Mouse (Mus musculus) brain, embryonic 14.5 days (tissue): ENCODE measurements around the gene Fam189a2. TPM values are rescaled to one million over a fixed set of nuclear protein-coding genes. Genes with fewer than 3 reads are reported as not detected.

ENCODE experiments used
- DNase-seq: peaks from one replicate; pipeline ENCODE4 v3.0.0-alpha.2; 2011; ENCODE audit warnings: low read depth
- CTCF ChIP-seq: fragments of 200-500 bp; IDR thresholded peaks from 2 replicates; pipeline ENCODE4 v1.5.1; 2012; ENCODE audit warnings: inconsistent platforms, mild to moderate bottlenecking, moderate library complexity, borderline replicate concordance; ENCODE audit not compliant: insufficient read depth, insufficient read length; ENCODE audit errors: extremely low read depth
- POLR2A ChIP-seq: fragments of 200-500 bp; IDR thresholded peaks from 2 replicates; pipeline ENCODE4 v1.6.1; 2012; ENCODE audit warnings: mild to moderate bottlenecking, inconsistent platforms, borderline replicate concordance; ENCODE audit not compliant: poor library complexity, insufficient read depth, insufficient read length, severe bottlenecking; ENCODE audit errors: extremely low read depth
- polyA plus RNA-seq: library from polyadenylated mRNA; depleted of rRNA; stranded (reverse); fragments of >200 nt; gene quantifications from 2 replicates; pipeline ENCODE4 v1.2.3, GENCODE M21; 2012; rRNA removed

Gene Fam189a2
- polyA plus RNA-seq, 1 experiment: 15.8 TPM

GRCm38 (mm10) chr19:23942886-23943285 is 87.9 kb downstream of the Fam189a2 start:
- DNase-seq: no peak
- TF ChIP-seq CTCF (no peak), POLR2A (no peak)

- TF ChIP-seq POLR2A (no peak), CTCF (no peak)
- peak; percentile 74 for DNase-seq
Observed at GRCm38 (mm10) chr19:23941422-23941949, 89.3 kb downstream of the Fam189a2 start.

- no peak for DNase-seq
- no peak for TF ChIP-seq POLR2A
- no peak for TF ChIP-seq CTCF
Observed at GRCm38 (mm10) chr19:23930826-23931225, 100.0 kb downstream of the Fam189a2 start.

- no peak for TF ChIP-seq POLR2A
- no peak for TF ChIP-seq CTCF
Observed at GRCm38 (mm10) chr19:23925541-23925940, 105.3 kb downstream of the Fam189a2 start.

GRCm38 (mm10) chr19:23924791-23925190 is 106.0 kb downstream of the Fam189a2 start:
- no peak for DNase-seq
- TF ChIP-seq POLR2A: no peak
- TF ChIP-seq CTCF: no peak

More at GRCm38 (mm10) chr19:23925541-23925940, 105.3 kb downstream of the Fam189a2 start:
- DNase-seq: no peak

GRCm38 (mm10) chr19:23924057-23924456 is 106.8 kb downstream of the Fam189a2 start:
- TF ChIP-seq CTCF (no peak), POLR2A (no peak)
- DNase-seq: peak; percentile 37

Other genes starting within 250 kb of the Fam189a2 start
- 10.5 and 12.9 TPM in 2 replicates for gene Tjp2, start 194.0 kb upstream of the Fam189a2 start, polyA plus RNA-seq
- 20.7 and 25.3 TPM in 2 replicates for gene Fxn, start 249.6 kb upstream of the Fam189a2 start, polyA plus RNA-seq